Mouse (Mus musculus) CD4-positive, CD25-positive, alpha-beta regulatory T cell, adult 2 months (primary cell): ENCODE results near the gene Orm2.

Source experiments
- DNase-seq: peaks from one replicate; pipeline ENCODE4 v3.0.0-alpha.2; 2012; ENCODE audit warnings: low read depth, low spot score

Orm2 gene

DNA sequence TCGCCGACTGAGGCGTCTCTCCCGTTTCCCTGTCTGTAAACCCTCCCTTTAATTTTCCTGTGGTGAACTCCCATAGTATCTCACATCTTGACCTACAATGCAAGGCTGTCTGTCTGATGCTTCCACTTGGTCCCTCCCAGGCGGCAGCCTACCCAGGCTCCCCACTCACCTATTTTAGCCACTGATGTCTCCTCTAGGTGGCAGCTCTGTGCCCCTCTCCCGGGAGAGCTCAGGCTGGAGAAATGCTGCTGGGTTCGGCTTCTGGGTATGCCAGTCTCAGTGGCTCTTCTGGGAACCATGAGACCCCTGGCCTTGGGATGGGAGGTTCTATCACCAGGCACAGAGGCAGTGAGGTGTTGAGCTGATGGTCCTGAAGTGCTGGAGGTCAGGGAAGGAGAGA lies 15.2 kb downstream of the Orm2 start:
- no peak for DNase-seq

- DNase-seq = no peak
Observed at GRCm38 (mm10) chr4:63382676-63383369, 20.6 kb downstream of the Orm2 start.

GRCm38 (mm10) chr4:63383474-63383873 lies 21.2 kb downstream of the Orm2 start:
- DNase-seq = peak; percentile 45

GRCm38 (mm10) chr4:63384262-63384661 lies 22.0 kb downstream of the Orm2 start:
- peak; percentile 52 for DNase-seq

- peak; percentile 67 for DNase-seq
Observed at GRCm38 (mm10) chr4:63385253-63385652, 23.0 kb downstream of the Orm2 start.

GRCm38 (mm10) chr4:63385784-63386183 lies 23.5 kb downstream of the Orm2 start:
- DNase-seq = peak; percentile 97

GRCm38 (mm10) chr4:63388029-63388428 lies 25.8 kb downstream of the Orm2 start:
- peak; percentile 41 for DNase-seq

GRCm38 (mm10) chr4:63389121-63389886 lies 27.1 kb downstream of the Orm2 start:
- DNase-seq = peak; percentile 78

DNA sequence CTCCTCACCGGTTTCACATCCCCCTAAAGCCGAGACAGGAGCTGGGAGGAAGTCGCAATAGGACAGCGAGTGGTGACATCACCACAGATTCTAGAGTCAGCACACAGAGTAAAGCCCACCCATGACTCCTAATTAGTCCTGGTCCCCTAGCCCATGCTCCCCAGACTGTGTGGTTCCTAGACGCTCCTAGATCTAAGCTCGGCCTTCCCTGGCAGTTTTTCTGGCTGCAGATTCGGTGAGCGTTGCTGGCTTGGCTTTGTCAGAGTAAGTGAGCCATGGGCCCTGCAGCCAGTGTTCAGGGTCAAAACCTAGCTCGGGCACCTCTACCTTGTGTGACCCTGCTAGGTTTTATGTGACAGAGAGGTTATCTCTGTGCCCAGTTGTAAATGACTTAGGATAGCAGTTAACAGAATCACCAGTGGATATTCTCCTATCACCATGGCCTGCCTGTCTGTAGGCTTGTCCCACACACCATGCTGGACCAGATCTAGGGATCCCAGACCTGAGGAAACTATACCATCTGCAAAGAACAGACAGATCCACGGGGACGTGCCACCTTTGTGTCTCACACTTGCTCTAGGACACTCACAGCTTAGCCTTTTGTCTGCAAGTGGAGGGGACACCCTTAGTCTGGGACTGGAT lies 27.8 kb downstream of the Orm2 start:
- peak; percentile 43 for DNase-seq

DNA sequence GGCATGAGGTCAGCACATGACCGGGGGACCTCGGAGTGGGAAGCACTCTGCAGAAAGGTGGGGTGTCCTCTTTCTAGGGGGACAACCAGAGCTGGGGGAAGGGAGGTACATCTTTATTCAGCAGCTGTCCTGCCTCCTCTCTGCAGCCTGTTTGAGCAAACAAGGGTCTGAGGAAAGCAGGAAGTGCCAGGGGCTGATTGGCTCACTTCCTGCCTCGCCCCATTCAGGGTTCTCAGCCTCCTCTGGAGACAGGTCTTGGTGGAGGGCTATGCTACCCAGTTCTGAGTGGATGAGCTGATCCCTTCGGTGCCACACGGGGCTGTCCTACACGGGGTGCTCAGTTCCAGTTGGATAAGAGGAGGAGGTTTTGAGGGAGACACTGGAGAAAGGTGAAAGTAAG lies 29.1 kb downstream of the Orm2 start:
- peak; percentile 69 for DNase-seq

DNA sequence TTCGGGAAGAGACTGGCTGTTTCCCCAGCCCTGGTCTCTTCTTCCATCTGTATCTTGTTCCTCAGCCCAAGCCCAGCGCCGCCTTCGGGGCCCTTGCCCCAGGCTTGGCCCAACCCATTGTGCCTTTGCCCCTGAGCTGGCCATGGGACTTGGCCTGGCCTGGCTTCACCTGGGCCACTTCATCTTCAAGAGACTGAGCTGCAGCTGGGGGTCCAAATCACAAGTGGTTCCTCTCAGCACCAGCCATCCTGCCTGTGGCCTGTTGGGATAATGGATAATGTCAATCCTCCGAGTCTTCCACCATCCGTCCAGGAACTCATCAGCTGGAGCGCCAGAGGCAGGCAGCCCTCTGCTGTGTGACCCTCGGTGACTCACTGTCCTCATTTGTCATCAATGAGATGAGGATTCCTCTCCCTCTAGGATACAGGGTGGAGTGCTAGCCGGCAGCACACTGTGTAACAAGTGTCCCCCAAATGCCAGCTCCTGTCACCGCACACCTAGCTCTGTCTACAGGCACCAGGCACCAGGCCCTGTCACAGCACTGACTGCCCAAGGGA lies 35.8 kb downstream of the Orm2 start:
- DNase-seq = no peak

- peak; percentile 80 for DNase-seq
Observed at GRCm38 (mm10) chr4:63398854-63399609, 36.8 kb downstream of the Orm2 start.

- DNase-seq = peak; percentile 49
Observed at GRCm38 (mm10) chr4:63399691-63400270, 37.5 kb downstream of the Orm2 start.

GRCm38 (mm10) chr4:63400541-63401306 lies 38.5 kb downstream of the Orm2 start:
- peak; percentile 72 for DNase-seq

DNA sequence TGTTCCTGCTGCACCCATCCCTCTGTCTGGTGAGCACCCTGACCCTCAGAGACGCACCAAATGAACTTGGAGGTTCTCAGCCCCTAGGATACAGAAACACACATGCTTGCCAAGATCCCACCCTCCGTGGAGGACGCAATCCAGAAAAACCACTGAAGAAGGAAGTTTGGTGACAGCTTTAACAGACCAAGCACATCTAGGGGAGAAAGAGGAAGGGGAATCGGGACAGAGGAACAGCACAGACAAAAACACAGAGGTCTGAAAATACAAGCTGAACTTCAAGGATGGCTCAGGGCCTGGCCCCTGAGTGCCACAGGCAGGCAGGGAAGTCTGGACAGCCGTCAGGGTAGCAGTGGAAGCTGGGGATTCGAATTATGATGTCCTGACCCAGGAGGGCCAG lies 39.4 kb downstream of the Orm2 start:
- DNase-seq = no peak

GRCm38 (mm10) chr4:63402056-63402455 lies 39.8 kb downstream of the Orm2 start:
- peak; percentile 63 for DNase-seq

DNA sequence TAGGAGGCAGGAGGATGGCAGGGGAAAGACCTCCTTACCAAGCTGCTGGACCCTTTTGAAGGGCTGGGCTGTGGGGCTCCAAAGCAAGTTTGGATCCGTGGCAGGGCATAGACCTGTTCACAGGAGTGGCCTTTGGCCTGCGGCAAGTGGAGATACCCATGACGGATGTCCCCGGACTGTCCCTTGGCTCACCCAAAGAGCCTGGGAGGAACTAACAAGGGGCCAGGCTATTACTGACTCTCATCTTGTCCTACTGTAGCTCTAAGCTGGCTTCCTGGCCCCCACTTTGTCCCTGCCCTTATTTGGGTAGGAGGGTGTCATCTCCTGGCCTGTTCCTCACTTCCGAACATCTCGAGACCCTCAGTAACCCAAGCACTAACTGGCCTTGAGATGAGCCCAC lies 40.3 kb downstream of the Orm2 start:
- peak; percentile 45 for DNase-seq

GRCm38 (mm10) chr4:63403040-63403959 lies 41.1 kb downstream of the Orm2 start, which contains the start of gene Akna:
Akna (minus strand) TSS chr4:63403354.
- DNase-seq = peak; percentile 90

GRCm38 (mm10) chr4:63404205-63404604 lies 42.0 kb downstream of the Orm2 start:
- DNase-seq = peak; percentile 82
